Mouse (Mus musculus) adrenal gland, postnatal 14 days (tissue): Measurements from ENCODE around the gene Tmem114. TPM values are rescaled to one million over a fixed set of nuclear protein-coding genes. Genes with fewer than 3 reads are reported as not detected.

Experiments
- DNase-seq: peaks from one replicate; pipeline ENCODE4 v3.0.0; 2021; ENCODE audit warnings: mixed read lengths
- total RNA-seq: library from RNA; stranded (reverse); gene quantifications from 2 replicates; pipeline ENCODE4 v1.2.3, GENCODE M21; 2021

Tmem114 gene
- total RNA-seq, 1 experiment from 2014 or later = not detected

GRCm38 (mm10) chr16:8409197-8409596, 15.7 kb downstream of the Tmem114 start:
- DNase-seq = no peak

GRCm38 (mm10) chr16:8406708-8407107, 18.2 kb downstream of the Tmem114 start:
- DNase-seq = peak; percentile 81

GRCm38 (mm10) chr16:8402663-8403062, 22.3 kb downstream of the Tmem114 start:
- no peak for DNase-seq

GRCm38 (mm10) chr16:8401171-8401955, 23.6 kb downstream of the Tmem114 start:
- no peak for DNase-seq

GRCm38 (mm10) chr16:8399868-8400267, 25.1 kb downstream of the Tmem114 start:
- DNase-seq = no peak

- DNase-seq = no peak
Measured at GRCm38 (mm10) chr16:8394946-8395345, 30.0 kb downstream of the Tmem114 start.

- no peak for DNase-seq
Measured at GRCm38 (mm10) chr16:8388491-8388890, 36.4 kb downstream of the Tmem114 start.

GRCm38 (mm10) chr16:8386386-8386785, 38.5 kb downstream of the Tmem114 start:
- DNase-seq = no peak

GRCm38 (mm10) chr16:8385679-8386078, 39.3 kb downstream of the Tmem114 start:
- DNase-seq = no peak

- no peak for DNase-seq
Measured at GRCm38 (mm10) chr16:8384772-8385171, 40.2 kb downstream of the Tmem114 start.

GRCm38 (mm10) chr16:8383396-8383795, 41.5 kb downstream of the Tmem114 start:
- DNase-seq = no peak

GRCm38 (mm10) chr16:8363066-8363465, 61.9 kb downstream of the Tmem114 start:
- no peak for DNase-seq

Other genes with a start within 250 kb of the Tmem114 start
- gene Mettl22, start 45.7 kb upstream of the Tmem114 start, total RNA-seq = 18.8 and 21.0 TPM in 2 replicates
- 27.5 and 49.6 TPM in 2 replicates for gene Abat, start 88.3 kb upstream of the Tmem114 start, total RNA-seq
- 74.6 and 75.4 TPM in 2 replicates for gene Pmm2, start 212.5 kb upstream of the Tmem114 start, total RNA-seq
- 22.9 and 23.8 TPM in 2 replicates for gene Tmem186, start 212.6 kb upstream of the Tmem114 start, total RNA-seq
- gene Carhsp1, start 247.0 kb upstream of the Tmem114 start, total RNA-seq = 74.9 and 85.9 TPM in 2 replicates